Mouse (Mus musculus) heart, postnatal 0 days (tissue): ENCODE results near the gene Tmem104.

Experiments used
- CTCF ChIP-seq: IDR thresholded peaks from 2 replicates; pipeline ENCODE4 v1.5.1; 2016; ENCODE audit warnings: antibody characterized with exemption, control low read depth, low read depth
- EP300 ChIP-seq: IDR thresholded peaks from 2 replicates; pipeline ENCODE4 v1.6.1; 2016; ENCODE audit warnings: antibody characterized with exemption, low read depth

- no peak for TF ChIP-seq CTCF
- TF ChIP-seq EP300 = no peak
Measured at GRCm38 (mm10) chr11:115264136-115264861, 77.0 kb downstream of the Tmem104 start.
